Mouse (Mus musculus): ENCODE results near the gene Sectm1a. TPM values are rescaled to one million over a fixed set of nuclear protein-coding genes. Genes with fewer than 3 reads are reported as not detected.
"Not testable (repeated sequence)": the region's sequence is repeated elsewhere in the genome, so short reads cannot be mapped to it uniquely, and the experiment has no call there.

The Sectm1a gene
- total RNA-seq, 2 experiments from 2014 or later, result not detected

DNA sequence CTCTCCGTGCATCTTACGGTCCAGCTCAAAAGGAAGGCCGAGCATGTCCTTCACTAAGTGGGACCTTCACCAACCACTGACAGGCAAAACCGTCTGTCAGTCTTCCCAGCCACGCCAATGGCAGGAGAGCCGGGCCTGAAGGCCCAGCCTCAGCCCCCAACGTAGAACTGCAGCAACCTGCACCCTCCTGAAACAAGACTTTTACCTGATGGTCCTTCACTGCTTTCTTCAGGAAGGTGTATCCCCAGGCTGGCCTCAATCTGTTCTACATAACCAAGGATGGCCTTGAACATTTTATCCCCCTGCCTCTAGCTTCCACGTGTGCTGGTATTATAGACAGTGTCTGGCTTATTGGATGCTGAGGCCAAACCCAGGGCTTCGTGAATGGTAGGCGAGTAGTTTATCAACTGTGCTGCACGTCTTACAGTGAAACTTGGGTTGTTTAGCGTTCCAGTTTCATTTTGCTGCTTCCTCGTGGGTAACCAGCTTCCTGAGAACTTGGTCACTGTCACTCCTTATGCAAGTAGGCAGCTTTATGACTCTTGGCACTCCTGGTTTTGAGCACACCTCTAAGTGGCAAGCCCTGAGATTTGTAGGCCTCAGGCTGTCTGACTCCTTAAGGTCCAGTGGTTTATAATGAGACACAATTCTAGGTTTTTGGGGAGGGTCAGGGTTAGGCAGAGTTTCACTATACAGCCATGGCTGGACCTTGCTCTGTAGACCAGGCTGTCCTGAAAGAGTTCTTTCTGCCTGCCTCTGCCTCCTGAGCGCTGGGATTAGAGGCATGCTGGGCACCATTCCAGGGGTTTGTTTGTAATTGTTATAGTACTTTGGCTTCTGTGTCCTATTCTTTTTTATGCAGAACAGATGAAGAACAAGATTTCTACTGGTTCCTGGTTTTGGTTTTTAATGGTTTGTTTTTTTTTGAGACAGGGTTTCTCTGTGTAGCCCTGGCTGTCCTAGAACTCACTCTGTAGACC lies 11.9 kb upstream of the Sectm1a start:
- DNase-seq, result no peak
- intact Hi-C loops (cut with DNase I), result no loop called here

DNA sequence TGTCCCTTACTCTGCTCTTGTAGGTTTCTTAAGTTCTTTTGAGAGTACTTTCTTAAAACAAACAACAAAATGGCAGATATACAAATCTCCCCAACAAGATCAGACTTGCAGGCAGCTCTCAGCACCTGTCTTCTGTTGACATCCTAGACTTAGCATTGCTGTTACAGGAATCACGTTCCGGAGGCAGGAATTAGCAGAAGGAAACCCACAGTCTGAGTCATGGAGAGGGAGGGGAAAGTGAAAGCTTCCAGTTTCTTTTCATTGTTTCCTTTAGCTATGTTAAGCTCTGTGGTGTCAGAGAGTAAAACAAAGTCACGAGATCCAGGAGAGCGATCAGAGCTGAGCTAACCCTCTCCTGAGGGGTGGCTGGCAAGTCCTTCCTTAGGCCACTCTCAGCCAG lies 9.9 kb upstream of the Sectm1a start:
- no peak for DNase-seq
- intact Hi-C loops (cut with DNase I), result no loop called here

- intact Hi-C loops (cut with DNase I), result no loop called here
- no peak for DNase-seq
These were observed 8.9 kb upstream of the Sectm1a start for GRCm38 (mm10) chr11:121089756-121090546.

DNA sequence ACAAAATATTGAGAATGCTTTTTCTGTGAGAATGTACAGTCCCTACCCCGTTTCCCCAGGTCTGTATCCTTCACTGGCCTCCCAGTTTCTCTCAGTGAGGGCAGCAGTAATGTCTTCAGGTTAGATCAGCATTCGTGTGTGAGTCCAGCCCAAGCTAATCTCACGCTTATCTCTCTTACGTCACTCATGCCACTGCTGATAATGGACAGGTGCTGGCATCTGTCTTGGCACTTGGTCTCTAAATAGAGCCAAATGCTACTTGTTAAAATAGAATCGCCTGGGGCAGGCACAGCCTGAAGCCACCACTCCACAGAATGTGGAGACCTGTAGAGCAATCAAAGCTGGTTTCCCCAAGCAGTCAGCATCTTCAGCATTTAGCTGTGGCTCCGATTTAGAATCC lies 8.0 kb upstream of the Sectm1a start:
- intact Hi-C loops (cut with DNase I), result no loop called here

GRCm38 (mm10) chr11:121086296-121086695 lies 5.3 kb upstream of the Sectm1a start:
- intact Hi-C loops (cut with DNase I), result no loop called here
- no peak for DNase-seq

More for the DNA sequence above, 8.0 kb upstream of the Sectm1a start:
- DNase-seq, result no peak

GRCm38 (mm10) chr11:121085181-121085580 lies 4.2 kb upstream of the Sectm1a start:
- no peak for DNase-seq
- intact Hi-C loops (cut with DNase I), result no loop called here

DNA sequence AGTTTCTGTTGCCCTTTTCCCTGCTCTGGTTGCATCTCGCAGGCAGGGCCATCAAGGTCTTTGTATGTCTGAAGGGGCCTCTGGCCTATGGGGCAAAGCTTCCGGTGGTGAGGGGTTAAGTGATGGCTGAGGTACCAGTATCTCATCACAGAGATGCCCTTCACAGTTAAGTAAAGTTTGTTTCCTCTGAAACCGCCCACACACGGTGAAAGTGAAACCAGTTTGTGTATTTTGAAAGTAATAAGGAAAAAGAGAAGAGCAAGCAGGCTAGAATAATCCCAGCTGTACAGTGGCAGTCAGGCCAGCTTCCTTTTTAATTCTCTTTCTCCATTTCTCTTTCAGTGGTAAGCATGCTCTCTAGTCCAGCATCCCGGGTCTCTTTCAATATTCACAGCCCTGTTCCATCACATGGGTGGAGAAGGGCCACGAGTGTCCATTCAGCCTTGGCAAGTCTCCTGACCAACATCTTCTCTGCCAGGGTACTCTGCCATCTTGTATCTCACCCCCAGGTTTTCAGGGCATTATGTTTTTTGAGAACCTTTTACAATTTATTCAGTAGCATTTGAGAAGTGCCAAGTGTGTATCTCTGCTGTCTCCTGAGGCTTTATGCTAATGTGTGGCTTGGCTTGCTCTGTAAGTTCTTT lies 2.0 kb upstream of the Sectm1a start:
- intact Hi-C loops (cut with DNase I), result no loop called here
- DNase-seq, result no peak

- no peak for DNase-seq
- intact Hi-C loops (cut with DNase I), result no loop called here
These were observed 1.2 kb upstream of the Sectm1a start for GRCm38 (mm10) chr11:121082250-121082649.

DNA sequence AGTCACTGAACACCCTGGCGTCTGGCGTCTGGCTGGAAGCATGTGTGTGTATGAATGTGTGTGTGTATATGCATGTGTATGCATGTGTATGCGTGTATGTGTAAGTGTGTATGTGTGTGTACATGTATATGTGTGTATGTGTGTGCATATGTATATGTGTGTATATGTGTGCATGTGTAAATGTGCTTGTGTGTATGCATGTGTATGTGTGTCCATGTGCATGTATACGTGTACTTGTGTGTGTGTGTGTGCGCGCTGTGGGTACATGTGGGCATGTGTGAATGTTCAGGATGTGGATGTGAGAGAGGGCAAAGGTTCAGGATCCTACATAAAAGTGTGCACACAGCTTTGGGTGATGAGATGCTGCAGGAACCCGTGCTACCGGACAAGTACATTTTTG lies 690 bp downstream of the Sectm1a start:
- intact Hi-C loops (cut with DNase I), result no loop called here
- DNase-seq, result no peak

DNA sequence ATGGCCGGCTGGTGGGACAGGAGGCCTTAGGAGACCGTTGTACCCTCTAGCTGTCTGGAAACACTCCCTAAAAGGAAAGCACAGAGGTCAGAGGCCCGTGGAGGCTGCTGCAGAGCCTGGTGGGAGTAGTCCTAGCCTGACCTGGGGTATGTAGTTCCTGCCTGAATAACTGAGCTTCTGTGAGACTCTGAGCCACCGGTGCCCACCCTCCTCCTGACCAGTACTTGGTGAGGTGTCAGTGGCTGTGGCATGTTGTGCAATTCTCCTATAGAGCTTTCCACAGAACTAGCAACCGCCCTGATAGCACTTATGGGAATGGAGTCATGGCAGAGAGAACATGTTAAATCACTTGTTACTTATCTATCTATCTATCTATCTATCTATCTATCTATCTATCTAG lies 5.4 kb downstream of the Sectm1a start:
- no peak for DNase-seq
- intact Hi-C loops (cut with DNase I), result no loop called here

- intact Hi-C loops (cut with DNase I); DNase-seq: not testable (repeated sequence)
These were observed 11.4 kb downstream of the Sectm1a start for GRCm38 (mm10) chr11:121069662-121070061.

GRCm38 (mm10) chr11:121067895-121068294 lies 13.1 kb downstream of the Sectm1a start:
- intact Hi-C loops (cut with DNase I), result no loop called here
- DNase-seq, result no peak

DNA sequence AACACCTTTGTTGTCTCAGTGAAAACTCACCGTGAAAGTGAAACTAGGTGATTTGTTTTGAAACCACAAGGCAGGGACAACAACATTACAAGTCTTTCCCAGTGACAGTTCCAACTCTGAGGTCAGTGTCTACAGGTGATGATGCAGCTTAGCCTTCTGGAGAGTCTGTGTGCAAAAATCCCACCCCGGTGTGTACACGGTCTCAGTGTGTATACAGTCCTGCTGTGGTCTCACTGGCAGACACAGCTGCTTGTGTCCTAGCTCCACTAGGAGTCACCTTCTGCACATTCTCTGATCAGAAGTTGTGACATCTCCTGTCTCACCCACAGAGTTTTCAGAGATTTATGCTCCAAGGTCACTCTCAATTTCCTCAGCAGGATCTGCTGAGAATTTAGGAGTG lies 16.8 kb downstream of the Sectm1a start:
- no peak for DNase-seq
- intact Hi-C loops (cut with DNase I), result no loop called here

DNA sequence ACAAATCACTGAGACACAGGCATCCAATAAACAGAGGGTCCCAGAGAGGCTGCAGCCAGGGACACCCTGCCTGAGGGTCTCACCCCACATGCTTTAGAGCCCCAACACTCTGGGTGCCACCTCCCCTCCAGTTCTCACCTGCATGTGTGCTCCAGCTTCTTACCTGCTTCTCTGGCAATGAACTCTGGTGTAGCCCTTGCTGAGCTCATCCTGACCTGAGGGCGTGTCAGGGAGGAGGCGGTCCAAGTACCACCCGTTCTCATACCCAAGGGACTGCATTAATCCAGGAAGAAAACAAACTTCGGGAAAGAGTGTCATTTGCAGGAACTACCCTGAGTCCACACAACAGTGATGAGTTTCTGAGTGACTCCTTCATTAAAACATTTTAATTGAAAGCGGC lies 17.6 kb downstream of the Sectm1a start, which contains the start of gene Sectm1b:
Gene Sectm1b, minus strand, starts transcription at position 191 of the 400 bp plus-strand sequence.
- no peak for DNase-seq
- intact Hi-C loops (cut with DNase I), result no loop called here

DNA sequence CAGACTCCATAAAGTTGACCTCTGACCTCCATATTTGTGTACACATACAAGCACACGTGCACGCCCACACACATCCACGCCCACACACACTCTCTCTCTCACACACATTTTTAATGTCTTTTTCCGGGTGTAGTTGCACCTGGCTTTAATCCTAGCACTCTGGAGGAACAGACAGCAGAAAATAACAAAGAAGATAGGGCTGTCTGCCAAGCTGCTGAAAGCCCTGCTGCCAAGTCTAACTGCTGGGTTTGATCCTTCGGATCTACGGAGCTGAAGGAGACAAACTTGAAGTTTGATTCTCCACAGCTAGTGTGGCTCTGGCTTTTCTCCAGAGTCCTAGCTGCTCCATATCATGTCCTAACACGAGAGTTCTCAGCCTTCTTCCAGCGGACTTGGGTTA lies 19.4 kb downstream of the Sectm1a start:
- intact Hi-C loops (cut with DNase I), result no loop called here

GRCm38 (mm10) chr11:121060401-121061067 lies 20.5 kb downstream of the Sectm1a start:
- intact Hi-C loops (cut with DNase I); DNase-seq: not testable (repeated sequence)

More for the DNA sequence above, 19.4 kb downstream of the Sectm1a start:
- DNase-seq, result no peak

DNA sequence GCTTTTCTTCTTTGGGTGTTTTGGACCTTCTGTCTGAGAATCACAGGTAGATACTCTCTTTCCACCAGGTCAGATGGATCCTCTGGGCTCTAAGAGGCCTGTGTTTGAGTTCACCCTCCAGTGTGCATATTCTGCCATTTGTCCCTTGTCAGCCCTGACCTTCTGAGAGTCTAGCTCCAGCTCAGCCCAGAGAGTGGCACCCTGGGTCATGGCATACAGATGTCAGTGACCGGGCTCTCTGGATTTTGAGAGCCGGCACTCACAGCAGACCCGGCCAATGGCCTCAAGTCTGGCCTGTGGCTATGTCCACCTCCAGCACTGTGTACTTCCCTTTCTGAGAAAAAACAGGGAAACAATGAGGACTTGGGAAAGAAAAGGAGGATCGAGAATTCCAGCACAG lies 21.5 kb downstream of the Sectm1a start:
- no peak for DNase-seq
- intact Hi-C loops (cut with DNase I), result loop anchor here (5.0 kb wide), 2 partner anchors 73 to 143 kb away; partner anchors contain the start of genes Hexdc and Ogfod3

DNA sequence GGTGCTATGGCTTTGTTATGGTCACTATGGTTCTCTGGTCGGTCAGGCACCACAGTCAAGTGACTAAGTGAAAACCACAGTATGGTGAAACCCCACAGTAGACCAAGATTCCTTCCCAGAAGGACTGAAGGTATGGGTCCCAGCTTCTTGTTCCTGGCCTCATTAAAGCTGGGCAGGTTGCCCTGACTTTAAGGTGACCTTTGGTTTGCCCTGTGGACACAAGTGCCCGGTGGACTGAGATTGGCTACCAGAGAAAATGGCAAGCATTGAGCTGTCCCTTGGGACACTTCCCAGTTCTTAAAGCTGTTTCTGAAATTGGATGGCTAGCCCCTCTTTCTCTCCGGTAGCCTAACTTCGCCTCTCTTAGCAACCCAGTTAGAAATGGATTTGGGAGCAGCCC lies 22.1 kb downstream of the Sectm1a start:
- intact Hi-C loops (cut with DNase I), result loop anchor here (5.0 kb wide), 2 partner anchors 73 to 143 kb away; partner anchors contain the start of genes Hexdc and Ogfod3
- DNase-seq, result no peak

- no peak for DNase-seq
- intact Hi-C loops (cut with DNase I), result loop anchor here (5.0 kb wide), 2 partner anchors 74 to 144 kb away; partner anchors contain the start of genes Hexdc and Ogfod3
These were observed 22.9 kb downstream of the Sectm1a start for GRCm38 (mm10) chr11:121058122-121058521.

Data from gastrocnemius, postnatal 36 days (tissue).